Mouse (Mus musculus) bone marrow, adult 2 months (tissue): ENCODE data around the gene Cyp26a1.

ENCODE experiments used
- CTCF ChIP-seq: fragments of 200-500 bp; IDR thresholded peaks from 2 replicates; pipeline ENCODE4 v1.5.1; 2011; ENCODE audit warnings: low read length, control low read depth; ENCODE audit not compliant: control insufficient read depth, insufficient read depth
- POLR2A ChIP-seq: fragments of 200-500 bp; IDR thresholded peaks from 2 replicates; pipeline ENCODE4 v1.6.1; 2011; ENCODE audit warnings: low read depth, mild to moderate bottlenecking, control low read depth, low read length, borderline replicate concordance; ENCODE audit not compliant: control insufficient read depth

DNA sequence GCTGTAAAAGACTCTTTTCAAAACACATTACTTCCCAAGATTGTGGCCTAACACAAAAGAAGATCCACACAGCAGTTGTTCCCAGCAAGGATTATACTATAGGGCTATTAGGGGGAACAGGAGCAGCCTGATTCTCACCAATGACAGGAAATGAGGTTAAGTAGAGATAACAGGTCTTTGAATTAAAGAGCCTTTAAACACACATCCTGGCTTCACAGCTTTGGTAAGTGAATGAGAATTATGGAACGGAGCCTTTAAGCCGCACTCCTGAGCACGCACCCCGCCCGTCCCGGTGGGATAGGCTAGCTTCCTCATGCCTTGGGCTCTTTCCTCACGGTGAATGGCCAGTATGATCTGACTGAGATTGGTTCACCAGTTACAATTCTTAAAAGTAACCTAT is 42.4 kb downstream of the Cyp26a1 start:
- TF ChIP-seq CTCF (no peak), POLR2A (no peak)
